Mouse (Mus musculus) B cell, adult 67 days (primary cell): Measurements from ENCODE around the gene Cog6. TPM values are rescaled to one million over a fixed set of nuclear protein-coding genes. Genes with fewer than 3 reads are reported as not detected.

Source experiments
- total RNA-seq, 2 experiments: library from RNA; stranded (reverse); gene quantifications; 4 replicates each; pipeline ENCODE4 v1.2.4; 2023

Cog6 gene
- 10 to 100 TPM; 30.2 to 31.4 TPM for total RNA-seq

GRCm38 (mm10) chr3:53016436-53017340 is at the start of gene Cog6:
TSS of gene Cog6 (minus strand) at chr3:53017237.

DNA sequence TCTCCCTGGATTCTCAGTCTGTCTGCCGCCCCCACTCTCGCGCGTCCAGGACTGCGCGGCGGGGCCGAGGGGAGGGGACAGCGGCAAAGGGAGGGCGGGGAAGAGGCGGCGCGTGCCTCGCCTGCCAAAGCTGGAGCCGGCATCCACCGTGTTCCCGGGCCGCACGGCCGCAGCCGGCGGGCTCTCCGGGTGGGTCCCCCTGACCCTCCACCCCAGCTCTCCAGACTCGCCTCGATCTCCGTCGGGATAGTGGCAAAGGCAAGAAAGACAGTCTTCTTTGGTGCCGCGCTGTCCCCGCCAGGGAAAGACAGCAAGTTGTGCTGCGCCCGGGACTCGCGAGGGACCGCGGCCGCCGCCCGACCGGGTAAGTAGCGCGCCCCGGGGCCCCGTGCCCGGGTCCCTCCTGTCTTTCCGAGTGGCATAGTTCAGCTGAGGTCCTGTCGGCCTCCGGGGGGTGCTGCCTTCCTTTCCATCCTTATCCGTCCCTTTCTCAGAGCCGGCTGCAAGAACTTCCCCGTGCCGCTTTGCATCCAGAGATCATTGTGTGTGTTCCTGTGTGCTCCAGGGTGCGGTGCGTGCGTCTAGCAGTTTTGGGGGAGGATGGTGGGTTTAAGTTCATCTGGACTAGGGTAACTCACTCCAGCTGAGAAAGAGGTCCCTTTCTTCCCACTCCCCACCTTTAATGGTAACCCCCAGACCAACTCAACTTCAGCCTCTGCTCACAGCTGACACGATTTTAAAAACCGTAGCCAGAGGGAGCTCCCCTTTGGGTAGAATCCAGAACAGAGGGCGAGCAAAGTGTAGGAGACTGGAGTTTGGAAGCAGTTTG is 24.6 kb upstream of the Cog6 start, which contains the start of gene Lhfp:
TSS of gene Lhfp (plus strand) at position 118 of the 829 bp plus-strand sequence.

Other genes starting within 250 kb of the Cog6 start
- under 1 TPM in 1 of 2 experiments, not detected in 1; 0.26 TPM for gene Lhfp, start 24.3 kb upstream of the Cog6 start, total RNA-seq